Mouse (Mus musculus): Measurements from ENCODE around the gene Uba6.
A peak's percentile ranks its signal among the peaks of the same experiment; 100 is the strongest.

Gene Uba6

GRCm38 (mm10) chr5:86172449-86173161 is at the start of gene Uba6:
Gene Uba6, minus strand, starts transcription at chr5:86172803.
- peak; percentile 99 for DNase-seq

DNA sequence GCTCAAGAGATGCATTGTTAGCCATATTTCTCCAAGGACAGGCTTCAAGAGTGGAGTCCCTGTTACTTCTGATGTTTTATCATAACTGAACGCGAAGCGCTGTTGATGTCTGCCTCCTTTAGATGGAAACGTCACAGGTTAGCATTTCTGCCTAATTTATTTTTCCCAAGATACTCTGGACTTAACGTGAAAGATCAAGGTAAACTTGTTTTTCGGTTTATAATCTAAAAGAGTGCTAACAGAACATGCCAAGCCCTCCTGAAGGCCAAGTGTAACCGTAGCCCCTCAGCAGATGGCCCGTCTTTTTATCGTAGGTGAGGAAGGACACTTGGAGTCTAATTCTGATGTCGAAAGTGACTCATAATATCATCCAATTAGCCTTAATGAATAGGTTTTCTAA is 25.2 kb upstream of the Uba6 start, which contains the start of gene Gnrhr:
Gene Gnrhr (minus strand): TSS at position 101 of the 400 bp plus-strand sequence.
- no peak for DNase-seq

DNA sequence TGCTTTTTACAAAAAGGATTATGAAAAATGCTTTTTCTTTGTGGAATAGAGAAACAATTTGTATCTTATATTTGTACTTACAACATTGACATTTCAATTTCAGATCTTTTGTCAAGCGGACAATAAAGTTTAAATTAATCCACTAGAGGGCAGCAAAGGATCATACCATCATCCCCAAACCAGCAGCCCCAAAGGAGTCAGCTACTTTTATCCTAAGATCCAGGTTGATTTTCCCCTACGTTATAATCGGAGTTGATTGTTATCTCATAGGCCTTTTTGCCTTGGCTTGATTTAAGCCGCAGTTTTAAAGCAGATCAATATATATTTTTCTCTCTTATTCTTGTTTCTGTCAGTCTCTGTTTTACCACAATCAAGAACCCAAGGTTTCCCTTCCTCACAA is 18.8 kb upstream of the Uba6 start:
- DNase-seq = no peak

DNA sequence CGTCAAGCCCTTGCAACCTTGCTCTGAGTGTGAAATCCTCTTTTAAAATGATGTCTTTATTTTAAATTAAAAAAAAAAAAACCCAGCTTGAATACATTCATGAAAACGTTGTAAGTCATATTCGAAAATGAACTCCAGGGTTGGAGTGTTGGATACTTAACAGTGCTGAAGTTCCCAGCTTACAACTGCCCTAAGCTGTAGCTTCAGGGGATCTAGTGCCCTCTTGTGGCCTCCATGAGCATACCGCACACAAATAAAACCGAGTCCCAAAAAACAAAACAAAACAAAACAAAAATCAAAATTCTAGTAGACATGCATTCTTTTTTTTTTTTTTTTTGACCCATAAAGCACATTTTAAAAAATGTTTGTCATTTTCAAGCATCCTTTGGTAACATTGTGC is 18.2 kb upstream of the Uba6 start:
- DNase-seq = peak in 1 of 2 experiments; percentile 10

- no peak for DNase-seq
Observed at GRCm38 (mm10) chr5:86190290-86190689, 17.7 kb upstream of the Uba6 start.

- no peak for DNase-seq
Observed at GRCm38 (mm10) chr5:86187441-86187840, 14.8 kb upstream of the Uba6 start.

DNA sequence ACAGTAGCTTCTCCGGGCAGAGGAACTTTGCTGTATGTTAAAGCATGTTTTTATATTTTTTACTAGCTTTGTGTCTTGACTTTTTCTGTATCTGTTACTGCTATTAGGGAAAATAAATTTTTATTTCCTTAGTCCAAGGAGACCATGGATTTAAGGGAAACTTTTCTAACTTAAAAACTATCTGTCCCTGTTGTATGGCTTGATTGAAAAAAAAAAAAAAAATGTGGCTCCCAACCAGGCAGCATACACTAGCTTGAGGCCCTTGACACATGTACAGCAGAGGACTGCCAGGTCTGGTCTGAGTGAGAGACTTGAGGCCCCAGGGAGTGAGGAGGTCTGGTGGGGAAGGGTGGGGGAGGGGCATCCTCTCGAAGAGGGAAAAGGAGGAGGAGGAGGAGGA is 1.2 kb upstream of the Uba6 start:
- no peak for DNase-seq

DNA sequence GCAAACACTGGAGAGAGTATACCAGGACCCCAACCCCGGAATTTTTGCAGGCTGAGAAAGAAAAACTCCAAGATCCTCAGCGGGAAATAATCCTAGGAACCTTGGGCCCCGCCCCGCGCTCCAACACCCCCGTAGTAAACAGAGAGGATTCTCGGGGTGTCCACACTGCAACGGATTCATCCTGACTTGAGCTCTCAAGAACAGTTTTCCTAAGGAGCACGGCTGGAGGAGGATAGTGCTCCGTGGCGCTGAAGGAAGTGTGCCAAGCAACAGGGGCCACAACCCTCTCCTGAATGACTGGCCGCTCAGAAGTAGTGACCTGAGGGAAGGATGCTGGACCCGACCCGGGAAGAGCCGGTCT is 535 bp downstream of the Uba6 start:
- no peak for DNase-seq

DNA sequence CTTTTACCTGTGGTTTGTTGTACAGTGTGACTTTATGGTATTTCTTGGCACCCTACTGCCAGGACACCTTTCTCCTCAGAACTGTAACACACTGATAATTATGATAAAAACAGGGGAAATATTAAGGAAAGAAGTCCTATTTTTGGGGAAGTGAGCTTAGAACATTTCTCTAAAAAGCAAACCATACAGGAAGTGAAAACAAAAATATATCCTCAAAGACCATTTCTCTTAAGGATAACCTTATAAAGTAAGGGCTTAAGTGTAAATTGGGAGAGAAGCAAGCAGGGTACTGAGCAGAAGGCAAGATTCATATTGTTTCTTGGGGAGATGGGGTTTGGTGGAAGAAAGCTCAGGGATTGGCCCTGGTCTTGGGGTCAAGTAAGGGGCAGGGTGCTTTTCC is 42.8 kb downstream of the Uba6 start:
- DNase-seq = no peak

DNA sequence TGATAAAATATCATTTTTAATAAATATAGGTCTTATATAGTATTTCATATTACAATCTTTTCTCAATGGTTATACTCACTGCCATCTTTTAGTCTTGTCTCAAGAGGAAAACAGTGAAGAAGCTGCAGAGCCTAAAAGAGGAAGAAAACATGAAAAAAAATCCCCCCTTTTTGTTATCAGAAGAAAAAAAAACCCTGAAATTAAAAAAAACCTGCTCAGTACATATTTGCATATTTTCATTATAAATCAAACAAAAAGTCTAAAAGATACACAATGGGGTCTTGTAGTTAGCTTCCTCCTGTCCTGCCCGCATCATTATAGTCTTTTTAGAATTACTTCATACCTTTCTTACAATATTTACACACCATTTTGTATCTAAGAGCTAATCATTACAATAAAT is 43.9 kb downstream of the Uba6 start:
- no peak for DNase-seq

DNA sequence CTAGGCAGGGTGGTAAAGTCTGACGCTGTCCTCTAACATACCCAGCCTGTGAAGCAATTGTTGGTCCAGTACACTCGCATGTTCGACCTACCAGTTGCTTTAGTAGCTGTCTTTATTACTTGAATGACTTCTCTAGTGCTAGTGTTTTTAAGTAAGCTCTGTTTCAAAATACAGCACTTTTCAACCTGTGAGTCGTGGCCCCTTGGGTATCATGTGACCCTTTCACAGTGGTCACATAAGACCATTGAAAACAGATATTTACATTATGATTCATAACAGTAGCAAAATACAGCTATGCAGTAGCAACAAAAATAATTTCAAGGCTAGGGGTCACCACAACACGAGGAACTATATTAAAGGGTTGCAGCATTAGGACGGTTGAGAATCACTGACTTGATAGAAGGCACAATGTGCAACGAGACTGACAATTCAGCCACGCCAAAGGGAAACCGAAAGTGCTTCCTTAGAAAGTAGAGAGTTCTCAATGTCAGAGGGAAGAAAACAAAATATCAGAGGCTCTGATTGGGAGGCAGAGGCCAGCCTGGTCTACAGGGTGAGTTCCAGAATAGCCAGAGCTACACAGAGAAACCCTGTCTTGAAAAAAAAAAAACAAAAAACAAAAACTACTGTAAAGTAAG is 54.0 kb downstream of the Uba6 start:
- DNase-seq = no peak

GRCm38 (mm10) chr5:86113997-86114396 is 58.6 kb downstream of the Uba6 start:
- no peak for DNase-seq

DNA sequence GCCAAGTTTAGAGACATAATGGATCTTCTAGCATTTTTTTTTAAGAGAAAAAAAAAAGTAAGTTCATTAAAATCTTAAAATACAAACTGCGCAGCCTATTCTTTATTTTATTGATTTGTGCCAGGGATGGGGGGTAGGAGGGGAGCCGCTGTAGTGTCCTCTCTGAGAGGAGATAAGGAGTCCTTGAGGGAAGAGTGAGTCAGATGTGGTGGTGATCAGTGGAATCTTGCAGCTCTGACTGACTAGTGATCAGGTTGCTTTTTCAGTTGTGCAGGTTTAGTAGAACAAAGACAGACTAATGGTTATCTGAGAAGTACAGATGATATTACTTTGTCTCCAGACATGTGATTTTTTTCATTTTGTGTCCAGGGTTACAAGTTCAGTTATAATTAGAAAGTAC is 59.6 kb downstream of the Uba6 start:
- no peak for DNase-seq

GRCm38 (mm10) chr5:86111074-86111473 is 61.5 kb downstream of the Uba6 start:
- no peak for DNase-seq

DNA sequence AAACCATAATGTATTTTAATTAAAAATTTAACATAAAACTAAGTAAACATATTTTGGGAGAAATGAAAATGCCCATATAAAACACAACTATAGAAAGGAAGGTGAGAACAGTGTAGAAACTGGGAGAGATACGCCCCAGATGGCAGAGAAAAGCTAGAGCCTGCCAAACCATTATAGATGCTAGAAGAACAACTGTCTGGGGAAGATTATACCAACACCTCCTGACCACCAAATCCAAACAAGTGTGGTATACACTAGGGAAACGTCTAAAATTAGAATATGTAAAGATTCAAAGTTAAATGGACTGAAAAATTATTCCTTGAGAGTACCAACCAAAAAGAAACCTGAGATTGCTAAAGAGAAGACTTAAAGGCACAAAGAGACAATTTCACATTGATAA is 66.0 kb downstream of the Uba6 start:
- DNase-seq = no peak

DNA sequence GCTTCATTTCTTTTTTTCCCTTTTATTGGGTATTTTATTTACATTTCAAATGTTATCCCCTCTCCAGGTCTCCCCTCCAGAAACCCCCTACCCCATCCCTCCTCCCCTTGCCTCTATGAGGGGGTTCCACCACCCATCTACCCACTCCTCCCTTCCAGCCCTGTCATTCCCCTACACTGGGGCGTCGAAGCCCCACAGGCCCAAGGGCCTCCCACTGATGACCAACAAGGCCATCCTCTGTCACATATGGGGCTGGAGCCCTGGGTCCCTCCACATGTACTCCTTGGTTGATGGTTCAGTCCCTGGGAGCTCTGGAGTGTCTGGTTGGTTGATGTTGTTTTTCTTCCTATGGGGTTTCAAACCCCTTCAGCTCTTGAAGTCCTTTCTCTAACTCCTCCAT is 70.4 kb downstream of the Uba6 start:
- DNase-seq = no peak

DNA sequence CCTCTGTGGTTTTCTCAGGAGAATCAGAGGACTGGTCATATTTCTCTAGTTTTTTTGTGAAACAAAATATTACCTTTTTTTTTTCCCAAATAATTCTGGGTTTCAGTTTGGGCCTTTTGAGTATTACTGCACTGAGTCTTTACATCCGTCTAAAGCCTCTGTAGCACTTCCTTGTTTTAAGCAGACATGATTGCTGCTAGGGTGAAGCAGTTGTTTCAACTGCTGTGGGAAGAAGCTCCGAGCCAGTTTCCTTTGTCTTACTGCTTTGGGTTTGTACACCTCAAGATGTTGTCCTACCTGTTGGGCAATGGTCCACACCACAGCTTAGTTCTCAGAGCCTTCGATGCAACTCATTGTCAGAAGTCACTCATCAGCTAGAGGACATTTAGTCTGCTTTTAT is 72.0 kb downstream of the Uba6 start:
- DNase-seq = no peak

DNA sequence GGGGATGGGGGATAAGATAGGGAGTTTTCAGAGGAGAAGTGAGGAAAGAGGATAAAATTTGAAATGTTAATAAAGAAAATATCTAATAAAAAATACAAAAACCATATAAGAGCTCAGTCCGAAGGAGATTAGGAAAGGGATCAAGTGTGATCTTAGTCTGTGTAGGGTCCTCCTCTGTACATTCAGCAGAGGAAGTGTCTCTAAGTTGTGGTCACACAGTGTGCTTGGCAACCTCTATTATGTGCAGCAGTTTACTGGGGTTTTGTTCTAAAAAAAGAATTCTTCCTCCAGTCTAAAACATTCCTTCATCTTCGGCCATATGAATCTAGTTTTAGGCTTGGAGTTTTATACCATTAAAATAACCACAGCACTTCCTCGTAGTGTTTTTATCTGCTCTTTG is 73.6 kb downstream of the Uba6 start:
- DNase-seq = no peak

DNA sequence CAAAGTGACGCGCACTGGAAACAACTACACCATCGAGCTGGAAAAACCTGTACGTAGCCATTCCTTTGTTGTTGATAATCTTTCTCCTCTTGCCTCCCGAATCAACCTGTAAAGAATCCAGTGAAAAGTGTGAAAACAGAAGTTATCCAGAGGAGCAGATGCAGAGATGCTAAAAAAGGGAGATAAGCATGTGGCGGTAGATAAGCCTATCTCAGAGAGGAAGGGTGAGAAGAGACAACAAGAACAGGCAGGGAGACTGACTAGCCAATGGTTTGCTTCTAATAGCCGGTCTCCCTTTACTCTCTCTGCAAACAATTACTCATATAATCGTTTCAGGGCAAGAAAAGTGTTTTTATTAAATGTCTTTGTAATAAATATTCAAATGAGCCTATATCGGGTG is 77.8 kb downstream of the Uba6 start:
- DNase-seq = no peak

- DNase-seq = no peak
Observed at GRCm38 (mm10) chr5:86086751-86087150, 85.9 kb downstream of the Uba6 start.

DNA sequence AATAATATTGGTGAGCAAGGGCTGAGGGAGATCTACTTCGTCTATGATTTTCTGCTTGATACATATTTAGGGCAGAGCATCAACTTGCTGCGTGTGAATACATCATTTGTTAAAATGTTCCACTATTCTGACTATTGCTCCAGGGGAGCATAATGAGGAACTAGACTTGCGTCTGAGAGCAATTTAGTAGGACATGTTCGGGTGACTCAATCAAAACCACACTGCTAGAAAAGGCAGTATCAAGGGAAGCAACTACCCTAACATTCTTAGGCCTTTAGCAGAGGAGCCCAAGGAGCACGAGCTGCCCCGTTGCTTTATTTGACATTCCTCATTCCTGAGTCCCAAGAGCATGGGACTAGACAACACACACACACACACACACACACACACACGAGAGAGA is 87.6 kb downstream of the Uba6 start:
- DNase-seq = no peak

GRCm38 (mm10) chr5:86083987-86084386 is 88.6 kb downstream of the Uba6 start:
- no peak for DNase-seq

DNA sequence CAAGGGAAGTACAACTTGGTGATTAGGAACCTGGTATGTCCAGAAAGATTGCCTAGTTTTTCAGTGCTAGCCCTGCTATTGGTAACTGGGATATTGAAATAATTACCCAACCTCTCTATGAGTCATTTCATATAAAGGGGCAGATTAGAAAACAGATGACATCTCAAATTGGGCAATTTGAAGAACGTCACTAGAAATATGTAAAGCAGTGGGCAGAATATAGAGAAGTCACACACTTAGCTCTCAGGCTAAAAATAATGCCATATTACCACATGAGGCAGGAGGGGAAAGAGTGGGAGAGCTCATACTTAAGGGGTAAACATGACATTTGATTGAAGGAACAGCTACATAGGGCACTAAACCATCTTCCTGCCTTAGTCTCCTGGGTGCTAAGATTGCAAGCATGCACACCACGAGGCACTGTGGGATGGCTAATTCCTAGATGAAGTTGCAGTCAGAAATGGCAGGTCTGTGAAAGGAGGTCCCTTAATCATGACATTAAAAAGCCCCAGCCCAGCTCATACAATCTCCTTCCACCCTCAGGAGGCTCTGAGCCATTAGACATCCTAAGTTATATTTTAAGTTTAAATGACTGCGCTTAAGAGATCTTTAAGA is 93.8 kb downstream of the Uba6 start:
- DNase-seq = no peak

DNA sequence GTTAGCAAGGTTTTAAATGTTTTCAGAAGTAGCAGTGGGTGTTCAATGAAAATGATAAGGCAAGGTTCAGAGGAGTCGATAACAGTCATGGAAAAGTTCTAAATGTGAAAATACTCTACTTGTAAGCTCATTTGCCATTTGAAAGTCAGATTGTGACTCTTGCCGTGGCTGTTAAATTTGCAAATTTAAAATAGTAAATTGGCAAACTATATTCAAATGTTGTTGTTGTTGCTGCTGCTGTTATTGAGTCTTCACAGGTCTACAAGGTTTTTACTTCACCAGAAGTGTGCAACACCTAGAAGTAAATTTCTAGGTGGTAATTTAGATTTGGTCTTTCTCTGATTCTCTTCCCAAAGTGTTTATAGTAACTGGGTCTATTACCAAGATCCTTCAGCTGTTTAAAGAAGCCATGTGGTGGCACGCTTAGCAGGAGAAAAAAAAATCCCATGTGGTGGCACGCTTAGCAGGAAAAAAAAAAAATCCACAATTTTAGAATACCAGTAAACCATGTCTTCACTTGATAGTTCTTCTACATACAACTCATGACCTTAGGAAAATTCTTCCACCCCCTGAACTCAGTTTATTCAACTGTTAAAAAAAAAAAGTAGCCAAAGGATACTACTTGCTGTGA is 99.7 kb downstream of the Uba6 start:
- DNase-seq = no peak
